Mouse (Mus musculus) kidney, adult 2 months (tissue): ENCODE data around the gene Gm21852. TPM values are rescaled to one million over a fixed set of nuclear protein-coding genes. Genes with fewer than 3 reads are reported as not detected.
"Not testable (repeated sequence)": the region's sequence is repeated elsewhere in the genome, so short reads cannot be mapped to it uniquely, and the experiment has no call there.

ENCODE experiments used
- DNase-seq: peaks from one replicate; pipeline ENCODE4 v3.0.0; 2021
- H3K27ac ChIP-seq: fragments of 200-500 bp; 2 replicates; pipeline ENCODE4 v1.5.1; 2012; ENCODE audit warnings: low read depth, low read length, control low read depth, inconsistent platforms; ENCODE audit not compliant: insufficient read depth
- H3K27me3 ChIP-seq: fragments of 200-500 bp; replicated peaks from 2 replicates; pipeline ENCODE4 v1.6.1; 2012; ENCODE audit warnings: mild to moderate bottlenecking, moderate library complexity, low read length, inconsistent platforms; ENCODE audit not compliant: control insufficient read depth, insufficient read depth
- H3K36me3 ChIP-seq: fragments of 200-500 bp; 2 replicates; pipeline ENCODE4 v1.6.1; 2012; ENCODE audit warnings: mild to moderate bottlenecking, moderate library complexity, low read length, inconsistent platforms; ENCODE audit not compliant: control insufficient read depth, insufficient read depth
- H3K4me1 ChIP-seq: fragments of 200-500 bp; 2 replicates; pipeline ENCODE4 v1.6.1; 2011; ENCODE audit warnings: low read length; ENCODE audit not compliant: control insufficient read depth, insufficient read depth
- H3K4me3 ChIP-seq: fragments of 200-500 bp; 2 replicates; pipeline ENCODE4 v1.5.1; 2011; ENCODE audit warnings: mild to moderate bottlenecking, low read depth, low read length, control low read depth; ENCODE audit not compliant: insufficient read depth
- WGBS: fragments of 180-500 bp; shearing (Covaris S2); methylation state at CpG from one replicate; pipeline ENCODE4 v1.1.7; 2018; 5-methylcytosine and 5-hydroxymethylcytosine counted together
- polyA plus RNA-seq: library from polyadenylated mRNA; depleted of rRNA; stranded (reverse); fragments of >200 nt; gene quantifications from 2 replicates; pipeline ENCODE4 v1.2.3, GENCODE M21; 2012; rRNA removed

Gm21852 gene
- polyA plus RNA-seq = not detected in 2 replicates

GRCm38 (mm10) chrY:40651896-40652295 is at the start of gene Gm21852:
Gene Gm21852 (minus strand): TSS chrY:40651996.
- H3K36me3 ChIP-seq, H3K27ac ChIP-seq, DNase-seq, H3K4me1 ChIP-seq, H3K27me3 ChIP-seq, H3K4me3 ChIP-seq: not testable (repeated sequence)
- no CpG with 5 or more reads among the region's 3 CpGs for WGBS

Other genes starting within 250 kb of the Gm21852 start
- gene Gm21797, start 123.8 kb upstream of the Gm21852 start, polyA plus RNA-seq = not detected in 2 replicates
- not detected in 2 replicates for gene Gm20795, start 152.9 kb upstream of the Gm21852 start, polyA plus RNA-seq